Mouse (Mus musculus) liver, embryonic 14.5 days (tissue): Measurements from ENCODE around the gene Entpd7.

ENCODE experiments used
- CTCF ChIP-seq: IDR thresholded peaks from 2 replicates; pipeline ENCODE4 v1.5.1; 2016; ENCODE audit warnings: antibody characterized with exemption, low read depth, control low read depth
- EP300 ChIP-seq: IDR thresholded peaks from 2 replicates; pipeline ENCODE4 v1.6.1; 2016; ENCODE audit warnings: antibody characterized with exemption, low read depth

DNA sequence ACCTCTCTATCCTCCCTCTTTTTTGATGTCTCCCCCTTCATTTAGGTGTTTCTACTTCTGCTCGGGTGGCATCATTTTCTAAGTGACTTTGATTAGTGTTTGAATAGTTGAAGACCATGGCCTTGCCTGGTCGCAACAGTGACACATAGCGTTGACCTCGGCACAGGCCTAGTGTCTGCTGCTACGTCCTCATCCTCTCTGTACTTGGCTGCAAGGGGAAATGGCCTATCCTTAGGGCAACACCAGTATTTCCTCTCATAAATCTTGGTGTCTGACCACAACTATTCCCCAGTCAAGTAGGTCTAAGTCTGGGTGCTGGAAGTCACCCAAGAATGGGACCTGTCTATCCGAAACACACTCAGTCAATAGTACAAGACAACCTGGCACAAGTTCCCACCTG lies 29.8 kb upstream of the Entpd7 start:
- TF ChIP-seq EP300 (no peak), CTCF (no peak)
